Mouse (Mus musculus) liver, adult 2 months (tissue): ENCODE data around the gene Tcf25.

Experiments
- CTCF ChIP-seq: fragments of 200-500 bp; IDR thresholded peaks from 2 replicates; pipeline ENCODE4 v1.5.1; 2011; ENCODE audit warnings: low read depth, low read length, control low read depth
- POLR2A ChIP-seq: fragments of 200-500 bp; IDR thresholded peaks from 2 replicates; pipeline ENCODE4 v1.6.1; 2011; ENCODE audit warnings: low read length, control low read depth; ENCODE audit not compliant: insufficient read depth; ENCODE audit errors: extremely low read depth

DNA sequence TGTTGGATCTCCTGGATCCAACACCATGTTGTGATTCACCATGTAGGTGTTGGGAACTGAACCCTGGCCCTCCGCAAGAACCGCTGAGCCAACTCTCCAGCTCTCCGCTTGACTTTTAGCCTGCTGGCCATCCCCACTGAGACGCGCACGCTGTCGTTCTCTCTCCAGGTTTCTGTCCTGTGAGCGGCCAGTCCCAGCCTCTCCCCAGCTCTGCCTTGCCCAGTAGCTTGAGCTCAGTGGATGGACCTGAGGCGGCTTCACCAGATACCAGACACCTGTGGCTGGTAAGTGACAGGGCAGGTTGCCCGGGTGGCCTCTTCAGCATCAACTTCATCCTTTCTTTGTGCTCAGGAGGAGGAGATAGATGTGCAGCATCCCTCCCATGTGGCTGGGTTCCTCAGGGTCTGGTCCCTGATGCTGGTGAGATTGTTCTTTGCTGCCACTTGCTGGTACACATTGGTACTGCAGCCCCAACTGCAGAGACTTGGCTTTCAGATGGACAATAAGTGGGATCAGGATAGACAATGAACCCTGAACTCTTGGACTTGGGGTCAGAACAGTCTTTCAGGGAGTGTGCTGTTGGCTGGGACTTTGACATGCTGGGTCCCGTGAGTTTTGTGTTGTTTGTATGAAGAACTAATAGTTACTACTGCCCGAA, 12.3 kb upstream of the Tcf25 start:
- no peak for TF ChIP-seq POLR2A
- peak; percentile 91 for TF ChIP-seq CTCF
